Mouse (Mus musculus) erythroblast, embryonic 14.5 days (primary cell): ENCODE results near the gene Mpdu1. TPM values are rescaled to one million over a fixed set of nuclear protein-coding genes. Genes with fewer than 3 reads are reported as not detected.
A peak's percentile ranks its signal among the peaks of the same experiment; 100 is the strongest.

Experiments
- H3K27me3 ChIP-seq: 2 replicates; pipeline ENCODE4 v1.6.1; 2012; ENCODE audit warnings: inconsistent platforms; ENCODE audit not compliant: control insufficient read depth
- H3K36me3 ChIP-seq: 2 replicates; pipeline ENCODE4 v1.6.1; 2012; ENCODE audit warnings: mild to moderate bottlenecking, inconsistent platforms; ENCODE audit not compliant: control insufficient read depth
- H3K4me1 ChIP-seq: 2 replicates; pipeline ENCODE4 v1.6.1; 2012; ENCODE audit warnings: inconsistent platforms; ENCODE audit not compliant: control insufficient read depth
- H3K4me3 ChIP-seq: replicated peaks from 2 replicates; pipeline ENCODE3; 2012; ENCODE audit warnings: moderate library complexity, mild to moderate bottlenecking, inconsistent platforms
- H3K9me3 ChIP-seq: 2 replicates; pipeline ENCODE4 v1.6.1; 2012; ENCODE audit warnings: low read length, inconsistent platforms, mixed read lengths; ENCODE audit not compliant: control insufficient read depth
- GATA1 ChIP-seq: IDR thresholded peaks from 2 replicates; pipeline ENCODE4 v1.6.1; 2012; ENCODE audit warnings: low read length, inconsistent platforms, mixed read lengths
- TAL1 ChIP-seq: IDR thresholded peaks from 3 replicates; pipeline ENCODE4 v1.6.1; 2012; ENCODE audit warnings: low read length, inconsistent platforms, mixed read lengths
- polyA plus RNA-seq: library from polyadenylated mRNA; stranded (reverse); fragments of >175 nt; gene quantifications from 2 replicates; pipeline ENCODE4 v1.2.3, GENCODE M21; 2012

Gene Mpdu1
- polyA plus RNA-seq, 1 experiment, result 3.9 TPM

DNA sequence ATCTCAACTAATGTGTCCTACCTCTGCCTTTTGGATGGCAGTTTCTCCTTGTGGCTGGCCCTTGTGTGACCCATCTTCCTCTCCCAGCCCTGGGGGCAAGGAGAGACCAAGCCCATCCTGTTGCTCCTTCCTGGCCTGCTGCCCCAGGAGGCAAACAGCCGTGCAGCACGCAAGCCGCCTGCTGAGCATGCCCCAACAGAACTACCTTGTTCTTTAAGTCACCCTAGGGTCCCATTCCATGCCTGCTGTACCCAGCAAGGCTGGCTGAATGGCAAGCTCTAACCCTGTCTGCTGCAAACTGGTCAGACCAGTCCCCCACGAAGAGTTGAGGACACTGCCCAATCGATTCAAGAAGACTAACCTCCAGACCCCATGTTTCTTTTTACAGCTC lies 6.4 kb downstream of the Mpdu1 start:
- Histone ChIP-seq H3K36me3 (peaks cover 85% of the 10 kb centered on the region), H3K4me3 (no peak overlapping the region), H3K4me1 (peaks cover 58% of the 10 kb centered on the region), H3K9me3 (no peaks in the 10 kb centered on the region), H3K27me3 (no peaks in the 10 kb centered on the region)
- TF ChIP-seq GATA1 (no peak), TAL1 (no peak)

DNA sequence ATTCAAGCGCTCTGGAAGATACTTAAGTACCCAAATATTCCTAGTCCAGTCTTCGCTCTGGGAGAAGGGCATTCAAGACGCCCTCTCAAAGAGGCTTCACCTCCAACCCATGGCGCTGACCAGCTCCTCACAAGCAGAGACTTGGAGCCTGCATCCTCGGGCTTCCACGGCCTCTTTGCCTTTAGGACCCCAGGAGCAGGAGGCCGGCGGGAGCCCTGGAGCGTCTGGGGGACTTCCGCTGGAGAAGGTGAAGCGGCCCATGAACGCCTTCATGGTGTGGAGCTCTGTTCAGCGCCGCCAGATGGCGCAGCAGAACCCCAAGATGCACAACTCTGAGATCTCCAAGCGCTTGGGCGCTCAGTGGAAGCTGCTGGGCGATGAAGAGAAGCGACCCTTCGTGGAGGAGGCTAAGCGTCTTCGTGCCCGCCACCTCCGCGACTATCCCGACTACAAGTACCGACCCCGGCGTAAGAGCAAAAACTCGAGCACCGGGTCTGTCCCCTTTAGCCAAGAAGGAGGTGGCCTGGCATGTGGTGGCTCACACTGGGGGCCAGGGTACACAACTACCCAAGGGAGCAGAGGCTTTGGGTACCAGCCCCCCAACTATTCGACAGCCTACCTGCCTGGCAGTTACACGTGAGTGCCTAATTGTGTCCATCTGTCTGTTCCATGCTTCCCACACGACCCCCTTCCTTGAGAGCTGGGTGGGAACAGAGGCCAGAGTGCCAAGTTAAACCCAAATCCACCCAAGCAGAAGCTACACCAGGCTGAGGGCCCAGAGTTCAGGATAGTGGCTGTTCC lies 7.0 kb downstream of the Mpdu1 start, which contains the start of gene Sox15:
TSS of gene Sox15 (plus strand) at position 51 of the 801 bp plus-strand sequence.
- peaks cover 91% of the 10 kb centered on the region for H3K36me3 ChIP-seq
- no peaks in the 10 kb centered on the region for H3K9me3 ChIP-seq
- H3K4me1 ChIP-seq, result peaks cover 53% of the 10 kb centered on the region
- H3K4me3 ChIP-seq, result no peak within 1 kb of the TSS
- TF ChIP-seq GATA1 (no peak), TAL1 (no peak)
- H3K27me3 ChIP-seq, result no peaks in the 10 kb centered on the region

DNA sequence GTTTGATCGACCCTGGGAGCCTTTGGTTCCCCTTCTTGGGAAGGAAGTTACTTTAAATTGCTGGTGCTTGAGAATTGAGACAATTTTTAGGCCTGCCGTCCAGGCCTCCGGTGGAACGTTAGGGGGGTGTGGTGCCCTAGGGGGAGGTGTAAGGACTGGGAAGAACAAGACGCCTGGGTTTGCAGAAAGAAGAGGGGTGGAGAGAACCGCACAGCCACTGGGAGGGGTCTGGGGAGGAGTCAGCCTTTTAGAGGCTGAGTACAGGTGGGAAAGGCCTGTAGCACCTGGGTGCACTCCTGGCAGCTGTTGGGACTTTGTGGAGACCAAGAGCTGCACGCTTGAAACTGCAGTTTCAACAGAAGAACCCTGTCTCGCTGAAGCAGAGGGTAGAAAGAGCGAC lies 7.7 kb downstream of the Mpdu1 start:
- TF ChIP-seq GATA1, result no peak
- no peak for TF ChIP-seq TAL1
- peaks cover 91% of the 10 kb centered on the region for H3K36me3 ChIP-seq
- peaks cover 47% of the 10 kb centered on the region for H3K4me1 ChIP-seq
- no peaks in the 10 kb centered on the region for H3K27me3 ChIP-seq
- H3K4me3 ChIP-seq, result no peak overlapping the region
- H3K9me3 ChIP-seq, result no peaks in the 10 kb centered on the region

DNA sequence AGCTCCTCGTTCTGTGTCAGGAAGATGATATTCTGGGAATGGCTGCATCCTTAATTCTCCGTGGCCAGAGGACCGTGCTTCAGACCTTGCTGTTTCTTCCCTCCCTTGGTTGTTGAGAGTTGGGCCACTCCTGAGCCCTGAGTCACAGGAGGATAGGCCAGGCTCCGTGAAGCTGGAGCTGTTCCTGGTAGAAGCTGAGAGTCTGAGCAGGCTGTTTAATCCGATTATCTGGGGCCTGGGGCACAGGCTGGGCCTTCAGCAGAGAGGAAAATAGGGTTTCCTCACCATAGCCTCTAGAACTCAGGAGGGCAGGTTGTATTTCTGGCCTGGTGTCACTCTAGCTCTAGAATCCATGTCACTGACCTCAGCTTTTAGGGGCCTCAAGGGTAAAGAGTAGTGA lies 9.0 kb downstream of the Mpdu1 start:
- peaks cover 42% of the 10 kb centered on the region for H3K4me1 ChIP-seq
- TF ChIP-seq GATA1, result no peak
- TF ChIP-seq TAL1, result no peak
- no peaks in the 10 kb centered on the region for H3K9me3 ChIP-seq
- H3K4me3 ChIP-seq, result no peak overlapping the region
- H3K36me3 ChIP-seq, result peaks cover 94% of the 10 kb centered on the region
- no peaks in the 10 kb centered on the region for H3K27me3 ChIP-seq

DNA sequence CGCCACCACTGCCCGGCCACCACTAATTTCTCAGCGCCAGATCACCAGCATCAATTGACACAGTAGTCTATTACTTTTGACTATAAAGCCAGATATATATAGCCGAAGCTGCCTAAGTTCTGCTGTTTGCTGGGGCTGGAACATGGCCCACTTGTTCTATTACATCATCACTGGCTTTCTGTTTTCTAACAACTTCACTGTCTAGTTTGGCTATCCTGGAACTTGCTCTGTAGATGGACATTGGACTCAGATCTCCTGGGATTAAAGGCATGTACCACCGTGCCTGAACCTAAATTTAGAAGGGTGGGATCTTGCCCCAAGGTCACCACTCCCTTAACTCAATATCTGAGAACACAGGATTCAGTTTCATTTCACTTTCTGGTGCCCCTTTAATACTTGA lies 16.6 kb downstream of the Mpdu1 start:
- H3K27me3 ChIP-seq, result no peaks in the 10 kb centered on the region
- H3K4me1 ChIP-seq, result peaks cover 3% of the 10 kb centered on the region
- peaks cover 96% of the 10 kb centered on the region for H3K36me3 ChIP-seq
- no peak for TF ChIP-seq TAL1
- TF ChIP-seq GATA1, result no peak
- no peaks in the 10 kb centered on the region for H3K9me3 ChIP-seq
- no peak overlapping the region for H3K4me3 ChIP-seq

DNA sequence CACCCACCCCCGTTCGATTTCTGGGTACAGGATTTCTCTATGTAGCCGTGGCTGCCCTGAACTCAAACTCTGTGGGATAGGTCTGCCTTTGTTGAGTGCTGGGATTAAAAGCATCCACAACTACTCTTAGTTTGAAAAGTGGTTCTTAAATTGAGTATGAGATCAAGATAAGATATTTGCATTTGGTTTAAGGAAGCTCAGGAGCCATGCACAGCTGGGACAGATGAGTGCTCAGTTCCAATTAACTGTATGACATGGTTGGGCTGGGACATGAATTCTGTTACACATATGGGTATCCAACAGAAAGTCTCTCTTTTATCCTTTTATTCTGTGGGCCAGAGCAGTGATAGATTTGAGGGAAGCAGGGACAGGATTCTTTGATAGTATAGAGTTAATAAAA lies 27.0 kb downstream of the Mpdu1 start:
- H3K4me3 ChIP-seq, result no peak overlapping the region
- peaks cover 50% of the 10 kb centered on the region for H3K4me1 ChIP-seq
- TF ChIP-seq TAL1, result no peak
- no peak for TF ChIP-seq GATA1
- no peaks in the 10 kb centered on the region for H3K9me3 ChIP-seq
- no peaks in the 10 kb centered on the region for H3K27me3 ChIP-seq
- peaks cover 38% of the 10 kb centered on the region for H3K36me3 ChIP-seq

DNA sequence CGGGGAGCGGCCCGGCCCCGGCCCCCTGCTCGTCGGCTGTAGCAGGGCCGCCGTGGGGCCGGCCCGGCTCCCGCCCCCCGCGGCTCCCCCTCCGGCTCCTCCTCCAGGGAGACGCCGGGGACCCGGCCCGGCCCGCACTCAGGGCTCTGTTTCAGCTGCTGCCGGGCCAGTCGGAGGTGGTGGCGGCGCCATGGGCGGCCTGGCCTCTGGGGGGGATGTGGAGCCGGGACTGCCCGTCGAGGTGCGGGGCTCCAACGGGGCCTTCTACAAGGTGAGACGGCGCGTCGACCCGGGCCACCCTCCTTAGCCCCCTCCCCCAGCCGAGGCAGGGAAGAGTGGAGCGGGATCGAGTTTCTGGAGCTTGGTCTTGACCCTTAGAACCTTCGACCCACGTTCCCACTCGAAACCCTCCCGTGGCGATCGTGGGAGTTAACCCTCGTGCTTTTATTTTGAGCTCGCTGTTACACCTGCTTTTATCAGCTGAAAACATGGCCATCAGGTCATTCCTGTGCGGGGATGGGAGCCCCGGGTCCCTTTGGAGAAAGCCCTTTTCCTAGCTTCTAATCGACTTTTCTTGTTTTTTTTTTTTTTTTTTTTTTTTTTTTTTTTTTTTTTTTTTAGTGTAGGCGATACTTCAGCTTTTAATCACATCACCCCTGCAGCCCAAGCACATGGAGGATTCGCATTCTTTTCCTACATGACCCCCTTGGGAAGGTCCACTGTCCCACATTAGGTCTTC lies 29.1 kb downstream of the Mpdu1 start:
- H3K36me3 ChIP-seq, result peaks cover 21% of the 10 kb centered on the region
- peaks cover 56% of the 10 kb centered on the region for H3K4me1 ChIP-seq
- H3K27me3 ChIP-seq, result no peaks in the 10 kb centered on the region
- H3K9me3 ChIP-seq, result no peaks in the 10 kb centered on the region
- H3K4me3 ChIP-seq, result peak overlapping the region; percentile 95
- TF ChIP-seq GATA1 (no peak), TAL1 (no peak)

DNA sequence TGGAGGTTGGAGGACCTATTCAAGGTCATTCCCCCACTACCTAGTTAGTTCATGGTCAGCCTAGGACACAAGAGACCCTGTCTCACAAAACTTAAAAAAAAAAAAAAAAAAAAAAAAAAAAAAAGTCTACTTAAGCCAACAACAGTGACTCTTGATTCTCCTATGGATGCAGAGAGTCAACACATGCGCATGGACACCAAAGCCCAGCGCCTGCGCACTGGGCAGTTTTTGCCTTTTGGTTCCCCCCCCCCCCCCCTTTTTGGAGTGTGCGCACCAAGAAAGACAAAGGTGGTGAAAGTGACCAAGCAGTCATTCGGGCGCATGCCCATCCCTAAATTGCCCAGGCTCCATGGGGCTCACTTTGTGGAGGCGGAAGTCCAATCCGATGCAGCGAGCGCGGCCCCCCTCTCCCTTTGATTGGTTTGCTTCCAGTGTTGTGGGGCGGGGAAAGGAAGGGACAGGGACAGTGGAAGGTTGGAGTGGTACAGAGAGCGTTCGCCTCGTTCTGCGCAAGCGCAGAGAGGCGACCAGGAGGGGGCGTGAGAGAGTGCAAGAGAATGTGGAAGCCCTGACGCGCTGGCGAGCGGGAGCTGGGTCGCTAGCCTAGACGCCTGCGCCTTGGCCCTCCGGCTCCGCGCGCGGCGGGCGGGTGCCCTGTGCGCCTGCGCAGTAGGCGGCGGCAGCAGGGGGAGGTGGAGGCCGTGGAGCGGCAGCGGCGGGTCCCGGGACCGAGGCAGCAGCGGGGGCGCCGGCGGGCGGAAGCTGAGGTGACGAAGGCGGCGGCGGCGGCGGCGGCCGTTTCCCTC lies 30.0 kb downstream of the Mpdu1 start, which contains the start of gene Fxr2:
TSS of gene Fxr2 (plus strand) at position 707 of the 806 bp plus-strand sequence.
- Histone ChIP-seq H3K4me3 (peak within 1 kb of the TSS; percentile 95), H3K4me1 (peaks cover 57% of the 10 kb centered on the region), H3K36me3 (peaks cover 16% of the 10 kb centered on the region), H3K9me3 (no peaks in the 10 kb centered on the region), H3K27me3 (no peaks in the 10 kb centered on the region)
- no peak for TF ChIP-seq TAL1
- TF ChIP-seq GATA1, result no peak

DNA sequence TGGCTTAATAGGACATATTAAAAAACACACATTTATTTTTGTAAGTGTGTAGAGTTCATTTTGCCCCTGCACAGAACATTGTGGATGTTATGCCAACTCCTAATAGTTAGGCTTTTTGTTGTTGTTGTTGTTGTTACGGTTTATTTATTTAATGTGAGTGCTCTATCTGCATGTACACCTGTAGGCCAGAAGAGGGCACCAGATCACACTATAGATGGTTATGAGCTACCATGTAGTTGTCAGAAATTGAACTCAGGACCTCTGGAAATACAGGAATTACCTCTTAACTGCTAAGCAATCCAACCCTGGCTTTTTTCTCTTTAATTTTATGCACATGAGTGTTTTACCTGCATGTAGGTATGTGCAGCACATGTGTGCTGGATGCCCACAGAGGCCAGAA lies 32.6 kb downstream of the Mpdu1 start:
- Histone ChIP-seq H3K9me3 (no peaks in the 10 kb centered on the region), H3K4me1 (peaks cover 35% of the 10 kb centered on the region), H3K4me3 (no peak overlapping the region), H3K36me3 (peaks cover 3% of the 10 kb centered on the region; the same call in 1 of the 2 replicates), H3K27me3 (no peaks in the 10 kb centered on the region)
- TF ChIP-seq TAL1, result no peak
- no peak for TF ChIP-seq GATA1
